Mouse (Mus musculus): ENCODE data around the gene Tyrp1. TPM values are rescaled to one million over a fixed set of nuclear protein-coding genes. Genes with fewer than 3 reads are reported as not detected.

The Tyrp1 gene
- total and polyA plus RNA-seq, 3 experiments, result not detected

- no peak for DNase-seq (ENCODE audit: low read depth, low spot score)
- Histone ChIP-seq H3K27ac (ENCODE audit: control insufficient read depth, low read depth, low read length) (no peak overlapping the region), H3K9me3 (replicated peaks; ENCODE audit: insufficient read depth, low read length) (no peaks in the 10 kb centered on the region), H3K4me1 (ENCODE audit: control insufficient read depth in 1 of 2, insufficient read depth in 2 of 2, low read length in 2 of 2) (no peaks in the 10 kb centered on the region), H3K4me3 (ENCODE audit: control insufficient read depth in 1 of 2, insufficient read depth in 1 of 2, low read depth in 2 of 2, low read length in 2 of 2) (no peak overlapping the region), H3K9ac (ENCODE audit: control insufficient read depth, low read depth, low read length, poor library complexity, severe bottlenecking) (no peak overlapping the region), H3K79me2 (ENCODE audit: control insufficient read depth, insufficient read depth, low read length, poor library complexity) (no peaks in the 10 kb centered on the region), H3K27me3 (ENCODE audit: control insufficient read depth in 1 of 2, insufficient read depth in 2 of 2, low read length in 2 of 2) (no peaks in the 10 kb centered on the region), H3K36me3 (ENCODE audit: control insufficient read depth in 1 of 2, insufficient read depth in 2 of 2, low read length in 2 of 2) (no peaks in the 10 kb centered on the region)
- TF ChIP-seq MAFK (IDR thresholded peaks at IDR 0.05; ENCODE audit: borderline replicate concordance, low read depth, low read length) (no peak), HCFC1 (IDR thresholded peaks at IDR 0.05; ENCODE audit: low read depth, low read length) (no peak), TBP (IDR thresholded peaks at IDR 0.05; ENCODE audit: low read depth, low read length) (no peak), BHLHE40 (IDR thresholded peaks at IDR 0.05; ENCODE audit: borderline replicate concordance, low read depth, low read length) (no peak), CHD1 (IDR thresholded peaks at IDR 0.05; ENCODE audit: low read depth, low read length) (no peak), CHD2 (IDR thresholded peaks at IDR 0.05; ENCODE audit: low read length) (no peak), CTCF (IDR thresholded peaks at IDR 0.05 in 2 of 3, conservative IDR thresholded peaks at IDR 0.05 in 1 of 3; ENCODE audit: control insufficient read depth in 1 of 3, insufficient read depth in 1 of 3, low read depth in 2 of 3, low read length in 3 of 3, poor library complexity in 1 of 3, severe bottlenecking in 1 of 3) (no peak), TCF12 (IDR thresholded peaks at IDR 0.05; ENCODE audit: low read depth, low read length) (no peak), ZKSCAN1 (IDR thresholded peaks at IDR 0.05; ENCODE audit: low read depth, low read length) (no peak), ETS1 (IDR thresholded peaks at IDR 0.05; ENCODE audit: low read depth, low read length) (no peak), ELF1 (IDR thresholded peaks at IDR 0.05; ENCODE audit: low read depth, low read length) (no peak), POLR2AphosphoS2 (IDR thresholded peaks at IDR 0.05; ENCODE audit: low read length) (no peak), JUND (IDR thresholded peaks at IDR 0.05; ENCODE audit: low read depth, low read length) (no peak), KAT2A (conservative IDR thresholded peaks at IDR 0.05; ENCODE audit: low read depth, low read length) (no peak), GATA1 (IDR thresholded peaks at IDR 0.05; ENCODE audit: low read depth, low read length) (no peak), E2F4 (IDR thresholded peaks at IDR 0.05; ENCODE audit: borderline replicate concordance, low read depth, low read length) (no peak), USF2 (IDR thresholded peaks at IDR 0.05; ENCODE audit: borderline replicate concordance in 1 of 2, insufficient read depth in 1 of 2, low read depth in 1 of 2, low read length in 2 of 2) (no peak)
Measured at GRCm38 (mm10) chr4:80821945-80822344, 12.0 kb upstream of the Tyrp1 start.

- no peaks in the 10 kb centered on the region for H3K27me3 ChIP-seq (ENCODE audit: control insufficient read depth in 1 of 2, insufficient read depth in 2 of 2, low read length in 2 of 2)
- H3K79me2 ChIP-seq (ENCODE audit: control insufficient read depth, insufficient read depth, low read length, poor library complexity), result no peaks in the 10 kb centered on the region
- no peak for DNase-seq (ENCODE audit: low read depth, low spot score)
- no peak overlapping the region for H3K4me3 ChIP-seq (ENCODE audit: control insufficient read depth in 1 of 2, insufficient read depth in 1 of 2, low read depth in 2 of 2, low read length in 2 of 2)
- no peak for TF ChIP-seq JUND (IDR thresholded peaks at IDR 0.05; ENCODE audit: low read depth, low read length)
- no peak for TF ChIP-seq MAFK (IDR thresholded peaks at IDR 0.05; ENCODE audit: borderline replicate concordance, low read depth, low read length)
- TF ChIP-seq RCOR1 (IDR thresholded peaks at IDR 0.05; ENCODE audit: low read depth, low read length), result no peak
- no peak for TF ChIP-seq ETS1 (IDR thresholded peaks at IDR 0.05; ENCODE audit: low read depth, low read length)
- no peak for TF ChIP-seq MYC (IDR thresholded peaks at IDR 0.05; ENCODE audit: low read depth, low read length)
- TF ChIP-seq CTCF (IDR thresholded peaks at IDR 0.05 in 2 of 3, conservative IDR thresholded peaks at IDR 0.05 in 1 of 3; ENCODE audit: control insufficient read depth in 1 of 3, insufficient read depth in 1 of 3, low read depth in 2 of 3, low read length in 3 of 3, poor library complexity in 1 of 3, severe bottlenecking in 1 of 3), result no peak
- TF ChIP-seq RAD21 (IDR thresholded peaks at IDR 0.05; ENCODE audit: low read depth, low read length), result no peak
- TF ChIP-seq MAZ (IDR thresholded peaks at IDR 0.05; ENCODE audit: low read depth, low read length), result no peak
- no peak for TF ChIP-seq POLR2AphosphoS5 (IDR thresholded peaks at IDR 0.05; ENCODE audit: borderline replicate concordance, low read depth, low read length)
- TF ChIP-seq HCFC1 (IDR thresholded peaks at IDR 0.05; ENCODE audit: low read depth, low read length), result no peak
- no peak for TF ChIP-seq CHD1 (IDR thresholded peaks at IDR 0.05; ENCODE audit: low read depth, low read length)
- TF ChIP-seq ZMIZ1 (IDR thresholded peaks at IDR 0.05; ENCODE audit: low read depth, low read length), result no peak
- TF ChIP-seq ZNF384 (IDR thresholded peaks at IDR 0.05; ENCODE audit: low read depth, low read length), result no peak
- TF ChIP-seq NRF1 (IDR thresholded peaks at IDR 0.05; ENCODE audit: insufficient read depth, low read depth, low read length, poor library complexity, severe bottlenecking), result no peak
- no peak for TF ChIP-seq GABPA (IDR thresholded peaks at IDR 0.05; ENCODE audit: low read depth, low read length)
- no peak for TF ChIP-seq MAX (IDR thresholded peaks at IDR 0.05; ENCODE audit: low read length)
- TF ChIP-seq GATA1 (IDR thresholded peaks at IDR 0.05; ENCODE audit: low read depth, low read length), result no peak
- TF ChIP-seq CHD2 (IDR thresholded peaks at IDR 0.05; ENCODE audit: low read length), result no peak
- no peaks in the 10 kb centered on the region for H3K9me3 ChIP-seq (replicated peaks; ENCODE audit: insufficient read depth, low read length)
- no peak overlapping the region for H3K27ac ChIP-seq (ENCODE audit: control insufficient read depth, low read depth, low read length)
- no peaks in the 10 kb centered on the region for H3K36me3 ChIP-seq (ENCODE audit: control insufficient read depth in 1 of 2, insufficient read depth in 2 of 2, low read length in 2 of 2)
- no peak overlapping the region for H3K9ac ChIP-seq (ENCODE audit: control insufficient read depth, low read depth, low read length, poor library complexity, severe bottlenecking)
- no peaks in the 10 kb centered on the region for H3K4me1 ChIP-seq (ENCODE audit: control insufficient read depth in 1 of 2, insufficient read depth in 2 of 2, low read length in 2 of 2)
Measured at GRCm38 (mm10) chr4:80828232-80828631, 5.7 kb upstream of the Tyrp1 start.

All from MEL (cell line).